8 mouse cellular contexts compared by ENCODE assay signal in the genomic region with DNA sequence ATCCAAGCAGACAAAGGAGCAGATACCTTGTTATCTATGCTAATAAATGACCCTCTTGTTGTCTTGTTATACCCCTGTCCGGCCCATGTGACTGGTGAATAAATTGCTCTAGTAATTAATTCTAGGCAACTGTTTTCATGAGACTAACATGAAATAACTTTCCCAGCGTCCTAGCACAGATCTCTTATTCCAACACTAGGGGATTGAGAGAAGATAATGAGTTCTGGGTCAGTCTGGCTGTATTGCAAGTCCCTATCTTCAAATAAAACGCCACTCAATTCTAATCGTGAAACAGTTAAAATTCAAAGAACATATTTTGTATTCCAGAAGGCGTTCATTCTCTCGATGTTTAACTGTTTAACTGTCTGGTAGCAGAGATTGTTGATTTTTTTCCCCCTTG. TPM values are rescaled to one million over a fixed set of nuclear protein-coding genes. Genes with fewer than 3 reads are reported as not detected.
A peak's percentile ranks its signal among the peaks of the same experiment; 100 is the strongest.
DNase-seq lines count a peak whose midpoint lies in the region; ATAC-seq and TF ChIP-seq lines count a peak whose summit lies in the region.

No protein-coding gene starts in this region.

- intact Hi-C loops in heart, postnatal 10 days (cut with DNase I) = no loop called here

- 53% methylated on average over 6 of the region's 6 CpGs for WGBS in heart, embryonic 14.5 days
- 35% methylated on average over 6 of the region's 6 CpGs for WGBS in forebrain, embryonic 16.5 days
- 45% methylated on average over 6 of the region's 6 CpGs for WGBS in macrophage (ENCODE audit: missing documents)

- TF ChIP-seq CTCF in MEL (IDR thresholded peaks at IDR 0.05 in 2 of 3, conservative IDR thresholded peaks at IDR 0.05 in 1 of 3; ENCODE audit: control insufficient read depth in 1 of 3, insufficient read depth in 1 of 3, low read depth in 2 of 3, low read length in 3 of 3, poor library complexity in 1 of 3, severe bottlenecking in 1 of 3) = no peak

- H3K4me1 ChIP-seq in heart, embryonic 14.5 days (ENCODE audit: control insufficient read depth in 2 of 2, insufficient read depth in 2 of 2, low read length in 2 of 2) = peaks cover 0 to 4% of the 10 kb centered on the region in 2 experiments; a peak in 1 of 4 replicates
- peaks cover 3 to 10% of the 10 kb centered on the region in 2 experiments for H3K4me1 ChIP-seq in MEL (ENCODE audit: control insufficient read depth in 1 of 2, insufficient read depth in 2 of 2, low read length in 2 of 2)
- peaks cover 8% of the 10 kb centered on the region; the same call in 1 of the 2 replicates for H3K4me1 ChIP-seq in forebrain, embryonic 16.5 days (replicated peaks; ENCODE audit: control insufficient read depth, insufficient read depth, low read length)

- no peaks in the 10 kb centered on the region for H3K9me3 ChIP-seq in heart, embryonic 14.5 days (ENCODE audit: control insufficient read depth, low read length)
- no peaks in the 10 kb centered on the region for H3K9me3 ChIP-seq in MEL (replicated peaks; ENCODE audit: insufficient read depth, low read length)
- no peaks in the 10 kb centered on the region for H3K9me3 ChIP-seq in forebrain, embryonic 16.5 days (ENCODE audit: control insufficient read depth, low read length)

- H3K4me3 ChIP-seq in heart, embryonic 14.5 days (ENCODE audit: control insufficient read depth in 1 of 2, insufficient read depth in 1 of 2, low read depth in 1 of 2, low read length in 2 of 2) = peak overlapping the region in 1 of 2 experiments; percentile 66; a peak in 2 of 4 replicates
- peak overlapping the region; percentile 12 to 86 for H3K4me3 ChIP-seq in MEL (ENCODE audit: control insufficient read depth in 1 of 2, insufficient read depth in 1 of 2, low read depth in 2 of 2, low read length in 2 of 2)
- H3K4me3 ChIP-seq in forebrain, embryonic 16.5 days (replicated peaks; ENCODE audit: low read length) = no peak overlapping the region
- peak overlapping the region; percentile 64 for H3K4me3 ChIP-seq in macrophage (ENCODE audit: inconsistent target)

- TF ChIP-seq POLR2A in MEL (IDR thresholded peaks at IDR 0.05; ENCODE audit: control insufficient read depth in 1 of 2, insufficient read depth in 1 of 2, low read depth in 1 of 2, low read length in 2 of 2, poor library complexity in 1 of 2) = no peak

- TF ChIP-seq EP300 in MEL (IDR thresholded peaks at IDR 0.05; ENCODE audit: low read depth in 1 of 2, low read length in 2 of 2) = no peak

- H3K27me3 ChIP-seq in heart, embryonic 14.5 days (ENCODE audit: control insufficient read depth, insufficient read depth, low read length) = no peaks in the 10 kb centered on the region
- H3K27me3 ChIP-seq in MEL (ENCODE audit: control insufficient read depth in 1 of 2, insufficient read depth in 2 of 2, low read length in 2 of 2) = no peaks in the 10 kb centered on the region
- no peaks in the 10 kb centered on the region for H3K27me3 ChIP-seq in forebrain, embryonic 16.5 days (replicated peaks; ENCODE audit: control insufficient read depth, insufficient read depth, low read length)

- H3K4me2 ChIP-seq in heart, embryonic 14.5 days (ENCODE audit: low read length) = peak overlapping the region; percentile 70
- peak overlapping the region; percentile 36 for H3K4me2 ChIP-seq in forebrain, embryonic 16.5 days (ENCODE audit: low read length)

- DNase-seq in heart, postnatal 10 days = no peak
- DNase-seq in MEL (ENCODE audit: low read depth, low spot score) = peak; percentile 54
- DNase-seq in Muller cell, postnatal 12 days (ENCODE audit: inconsistent ontology term) = no peak
- no peak for DNase-seq in gastrocnemius, adult 8-10 months (ENCODE audit: low spot score in 2 of 2)
- DNase-seq in kidney, postnatal 14 days = no peak

- H3K9ac ChIP-seq in heart, embryonic 14.5 days (ENCODE audit: low read length) = peak overlapping the region; percentile 85
- H3K9ac ChIP-seq in MEL (ENCODE audit: control insufficient read depth, low read depth, low read length, poor library complexity, severe bottlenecking) = peak overlapping the region; percentile 83
- H3K9ac ChIP-seq in forebrain, embryonic 16.5 days (replicated peaks; ENCODE audit: low read depth, low read length) = peak overlapping the region; percentile 24; the same call in 1 of the 2 replicates

- no peak for ATAC-seq in heart, embryonic 14.5 days (ENCODE audit: insufficient number of reproducible peaks, insufficient read depth, low FRiP score, low read depth)
- ATAC-seq in forebrain, embryonic 16.5 days = peak; percentile 4; the same call in 1 of the 2 replicates

- no peak for TF ChIP-seq RAD21 in MEL (IDR thresholded peaks at IDR 0.05; ENCODE audit: low read depth, low read length)

- no peaks in the 10 kb centered on the region for H3K36me3 ChIP-seq in heart, embryonic 14.5 days (ENCODE audit: control insufficient read depth, insufficient read depth, low read length)
- peaks cover 0 to 22% of the 10 kb centered on the region in 2 experiments; a peak in 2 of 4 replicates for H3K36me3 ChIP-seq in MEL (ENCODE audit: control insufficient read depth in 1 of 2, insufficient read depth in 2 of 2, low read length in 2 of 2)
- H3K36me3 ChIP-seq in forebrain, embryonic 16.5 days (ENCODE audit: control insufficient read depth, insufficient read depth) = no peaks in the 10 kb centered on the region
- no peaks in the 10 kb centered on the region for H3K36me3 ChIP-seq in macrophage (ENCODE audit: inconsistent target)

- H3K79me2 ChIP-seq in MEL (ENCODE audit: control insufficient read depth, insufficient read depth, low read length, poor library complexity) (no peaks in the 10 kb centered on the region; the same call in 1 of the 2 replicates), macrophage (ENCODE audit: inconsistent target) (peaks cover 39% of the 10 kb centered on the region)

- no peak overlapping the region for H3K27ac ChIP-seq in heart, embryonic 14.5 days (replicated peaks in 1 of 2; ENCODE audit: control insufficient read depth in 1 of 2, insufficient read depth in 1 of 2, low read depth in 2 of 2, low read length in 2 of 2)
- H3K27ac ChIP-seq in MEL (ENCODE audit: control insufficient read depth, low read depth, low read length) (peak overlapping the region; percentile 25; the same call in 1 of the 2 replicates), macrophage (peak overlapping the region; percentile 84)
- no peak overlapping the region; the same call in 1 of the 2 replicates for H3K27ac ChIP-seq in forebrain, embryonic 16.5 days (ENCODE audit: low read length)

TF ChIP-seq in MEL, 35 proteins besides CTCF, POLR2A, EP300 and RAD21:
- TF ChIP-seq KAT2A (conservative IDR thresholded peaks at IDR 0.05; ENCODE audit: low read depth, low read length) (no peak), ZNF384 (IDR thresholded peaks at IDR 0.05; ENCODE audit: low read depth, low read length) (0 out of 2 replicates have a peak, but pooled peaks have one; percentile 2), USF1 (IDR thresholded peaks at IDR 0.05; ENCODE audit: low read depth, low read length) (0 out of 2 replicates have a peak, but pooled peaks have one; percentile 30), CHD1 (IDR thresholded peaks at IDR 0.05; ENCODE audit: low read depth, low read length) (0 out of 2 replicates have a peak, but pooled peaks have one; percentile 12)
TF ChIP-seq in MEL: peak in this region for 3.

RNA-seq across cellular contexts. Expression of gene Atg4c, which starts 0.5 kb away (rescaled TPM):
- polyA plus RNA-seq in heart, embryonic 14.5 days (2014; fragmentation: Nextera tagmentation; extraction: Ambion mirVana) = 8.5 and 8.7 TPM in 2 replicates
- 1 to 10 TPM; 4.9 to 7.5 TPM for total RNA-seq in heart, postnatal 10 days (2021)
- 1.2 and 1.9 TPM in 2 replicates for total RNA-seq in MEL (2012; rRNA removed)
- polyA plus RNA-seq in MEL (2012; ENCODE audit: insufficient read depth in 1 of 2, insufficient read length in 2 of 2, low read depth in 1 of 2, low replicate concordance in 2 of 2, missing spikeins in 1 of 2) = 1 to 10 TPM in 1 of 2 experiments, not detected in 1; 2.3 TPM
- polyA plus RNA-seq in forebrain, embryonic 16.5 days (2015; fragmentation: Nextera tagmentation; extraction: Ambion mirVana) = 21.3 and 22.0 TPM in 2 replicates
- total RNA-seq in macrophage (2018; cell fraction: chromatin; rRNA removed) = 100 to 1,000 TPM in 1 of 26 experiments, 10 to 100 TPM in 25; 16.8 to 108 (median 54.2) TPM
- 10 to 100 TPM in 24 of 26 experiments, 1 to 10 TPM in 2; 8.4 to 27.0 (median 20.2) TPM for total RNA-seq in macrophage (2018; cell fraction: cytosol; rRNA removed)
- 10 to 100 TPM; 16.8 to 65.3 (median 36.8) TPM for total RNA-seq in macrophage (2018; cell fraction: nucleus; rRNA removed)
- 12.5 to 23.3 TPM (median 16.5 TPM) in 3 replicates for polyA plus RNA-seq in macrophage (2018)
- total RNA-seq in gastrocnemius, adult 8-10 months (2022) = 10 to 100 TPM in 1 of 4 experiments, 1 to 10 TPM in 3; 5.9 to 10.6 (median 7.2) TPM

Comparison
In these comparisons a context has a peak if more than half of its experiments do, and no peak if none do; other contexts are left out.
1. H3K27ac ChIP-seq: peak in MEL (single experiment) and macrophage (single experiment); none in heart, embryonic 14.5 days (0 of 2) and forebrain, embryonic 16.5 days (single experiment).
2. H3K9ac ChIP-seq: peak in every context shown above with its lines; median percentile 85 in heart, embryonic 14.5 days; 83 in MEL; 24 in forebrain, embryonic 16.5 days.